Mouse (Mus musculus): ENCODE measurements around the gene Ddx58. TPM values are rescaled to one million over a fixed set of nuclear protein-coding genes. Genes with fewer than 3 reads are reported as not detected.

The Ddx58 gene
- polyA plus RNA-seq, 1 experiment from 2014 or later, result 12.0 TPM

DNA sequence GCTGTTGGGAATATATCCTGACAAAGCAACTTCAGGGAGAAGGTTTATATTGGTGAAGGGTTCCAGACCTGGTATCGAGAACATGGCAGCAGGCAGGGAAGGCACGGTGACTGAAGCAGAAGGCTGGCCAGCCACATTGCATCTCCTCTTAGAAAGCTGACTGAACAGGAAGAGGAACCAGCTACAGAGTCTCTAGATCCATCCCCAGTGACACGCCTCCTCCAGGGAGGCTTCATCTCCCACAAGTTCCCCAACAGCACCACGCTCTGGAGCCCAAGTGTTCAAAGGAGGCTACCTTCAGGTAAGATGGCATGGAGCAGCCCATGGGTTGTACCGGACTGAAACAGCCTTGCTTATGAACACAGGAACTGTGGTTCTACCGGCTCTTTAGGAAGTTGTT is 37.4 kb downstream of the Ddx58 start:
- no peaks in the 10 kb centered on the region for H3K9me3 ChIP-seq (replicated peaks; ENCODE audit: control insufficient read depth, low read length)
- H3K4me2 ChIP-seq (ENCODE audit: low read depth, low read length), result no peak overlapping the region
- H3K4me3 ChIP-seq (ENCODE audit: low read length), result no peak overlapping the region
- no peak overlapping the region for H3K27ac ChIP-seq (ENCODE audit: low read length)
- 92% methylated on average over 6 of the region's 6 CpGs for WGBS
- ATAC-seq (replicated peaks; ENCODE audit: extremely low read depth, insufficient read depth, low FRiP score), result no peak
- H3K9ac ChIP-seq (ENCODE audit: low read length), result no peak overlapping the region
- peaks cover 21% of the 10 kb centered on the region for H3K36me3 ChIP-seq (ENCODE audit: control insufficient read depth, insufficient read depth)
- H3K4me1 ChIP-seq (ENCODE audit: control insufficient read depth, insufficient read depth, low read length), result no peaks in the 10 kb centered on the region
- no peaks in the 10 kb centered on the region for H3K27me3 ChIP-seq (ENCODE audit: control insufficient read depth, insufficient read depth, low read length)

- H3K9me3 ChIP-seq (replicated peaks; ENCODE audit: control insufficient read depth, low read length), result no peaks in the 10 kb centered on the region
- no peaks in the 10 kb centered on the region for H3K4me1 ChIP-seq (ENCODE audit: control insufficient read depth, insufficient read depth, low read length)
- H3K4me3 ChIP-seq (ENCODE audit: low read length), result no peak overlapping the region
- ATAC-seq (replicated peaks; ENCODE audit: extremely low read depth, insufficient read depth, low FRiP score), result no peak
- H3K27ac ChIP-seq (ENCODE audit: low read length), result no peak overlapping the region
- H3K36me3 ChIP-seq (ENCODE audit: control insufficient read depth, insufficient read depth), result peaks cover 32% of the 10 kb centered on the region
- H3K9ac ChIP-seq (ENCODE audit: low read length), result no peak overlapping the region
- 82% methylated on average over 2 of the region's 2 CpGs for WGBS
- no peak overlapping the region for H3K4me2 ChIP-seq (ENCODE audit: low read depth, low read length)
- no peaks in the 10 kb centered on the region for H3K27me3 ChIP-seq (ENCODE audit: control insufficient read depth, insufficient read depth, low read length)
These were observed 44.3 kb downstream of the Ddx58 start for GRCm38 (mm10) chr4:40195336-40195735.

DNA sequence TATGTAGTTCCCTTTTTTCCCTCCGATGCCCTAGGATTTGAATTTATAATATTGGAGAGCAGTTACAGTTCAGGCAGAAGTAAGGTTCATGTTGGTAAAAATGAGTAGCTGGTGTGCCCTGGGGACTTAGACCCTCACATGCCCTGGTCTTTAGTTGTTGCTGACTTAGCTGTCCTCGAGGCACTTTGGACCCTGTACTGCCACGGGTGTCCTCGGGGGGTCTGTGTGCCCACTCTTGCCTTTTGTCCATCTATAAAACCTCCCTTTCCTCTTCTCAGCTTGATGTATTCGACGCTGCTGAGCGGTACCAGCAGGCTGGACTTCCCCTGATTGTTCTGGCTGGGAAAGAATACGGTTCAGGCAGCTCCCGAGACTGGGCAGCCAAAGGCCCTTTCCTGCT is 46.2 kb downstream of the Ddx58 start:
- Histone ChIP-seq H3K4me1 (ENCODE audit: control insufficient read depth, insufficient read depth, low read length) (no peaks in the 10 kb centered on the region), H3K4me3 (ENCODE audit: low read length) (no peak overlapping the region), H3K27ac (ENCODE audit: low read length) (no peak overlapping the region), H3K36me3 (ENCODE audit: control insufficient read depth, insufficient read depth) (peaks cover 34% of the 10 kb centered on the region), H3K9me3 (replicated peaks; ENCODE audit: control insufficient read depth, low read length) (no peaks in the 10 kb centered on the region), H3K27me3 (ENCODE audit: control insufficient read depth, insufficient read depth, low read length) (no peaks in the 10 kb centered on the region), H3K9ac (ENCODE audit: low read length) (no peak overlapping the region), H3K4me2 (ENCODE audit: low read depth, low read length) (no peak overlapping the region)
- ATAC-seq (replicated peaks; ENCODE audit: extremely low read depth, insufficient read depth, low FRiP score), result no peak
- WGBS, result 76% methylated on average over 9 of the region's 9 CpGs

DNA sequence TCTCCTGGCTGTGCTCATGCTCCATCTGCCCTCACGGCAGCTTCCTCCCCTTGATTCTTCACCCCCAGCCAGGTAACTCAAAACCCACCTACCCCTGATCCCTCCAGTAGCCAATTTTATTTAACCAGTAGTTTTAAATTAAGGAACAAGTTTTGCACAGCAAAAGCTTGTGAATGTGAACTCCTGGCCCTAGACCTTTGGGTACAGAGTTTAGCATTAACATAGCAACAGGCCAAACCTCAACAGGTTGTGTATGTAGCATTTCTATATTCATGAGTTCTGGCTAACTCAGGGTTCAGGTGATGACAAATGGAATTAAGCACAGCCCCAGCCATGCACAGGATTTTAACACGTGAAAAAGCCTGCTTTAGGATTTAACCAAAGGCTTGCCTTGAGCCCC is 47.4 kb downstream of the Ddx58 start:
- no peak for ATAC-seq (replicated peaks; ENCODE audit: extremely low read depth, insufficient read depth, low FRiP score)
- no peaks in the 10 kb centered on the region for H3K9me3 ChIP-seq (replicated peaks; ENCODE audit: control insufficient read depth, low read length)
- no peaks in the 10 kb centered on the region for H3K27me3 ChIP-seq (ENCODE audit: control insufficient read depth, insufficient read depth, low read length)
- 69% methylated on average over 2 of the region's 2 CpGs for WGBS
- H3K4me2 ChIP-seq (ENCODE audit: low read depth, low read length), result no peak overlapping the region
- peaks cover 39% of the 10 kb centered on the region for H3K36me3 ChIP-seq (ENCODE audit: control insufficient read depth, insufficient read depth)
- H3K4me3 ChIP-seq (ENCODE audit: low read length), result no peak overlapping the region
- no peak overlapping the region for H3K9ac ChIP-seq (ENCODE audit: low read length)
- no peak overlapping the region for H3K27ac ChIP-seq (ENCODE audit: low read length)
- H3K4me1 ChIP-seq (ENCODE audit: control insufficient read depth, insufficient read depth, low read length), result no peaks in the 10 kb centered on the region

- H3K27me3 ChIP-seq (ENCODE audit: control insufficient read depth, insufficient read depth, low read length), result no peaks in the 10 kb centered on the region
- WGBS, result 85% methylated on average over 7 of the region's 7 CpGs
These were observed 51.7 kb downstream of the Ddx58 start for GRCm38 (mm10) chr4:40187956-40188355.

DNA sequence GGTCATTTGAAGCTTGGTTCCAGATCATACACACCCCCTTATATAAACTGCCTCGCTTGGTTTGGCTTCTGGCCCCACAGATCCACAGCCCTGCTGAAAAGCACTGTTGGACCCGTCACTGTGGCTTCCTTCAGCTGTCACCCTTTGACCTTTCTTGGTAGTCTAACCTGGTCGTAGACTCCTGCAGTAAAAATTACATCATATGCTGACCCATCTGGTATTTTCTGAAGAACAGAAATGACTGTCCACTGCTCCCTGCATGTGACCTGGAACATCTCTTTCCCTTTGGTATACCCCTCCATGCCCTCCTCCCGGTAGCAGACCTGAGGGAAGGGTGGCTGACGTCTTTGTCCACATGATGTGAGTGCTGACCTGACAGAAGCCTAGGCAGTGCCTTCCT is 55.2 kb downstream of the Ddx58 start:
- no peak for ATAC-seq (replicated peaks; ENCODE audit: extremely low read depth, insufficient read depth, low FRiP score)
- Histone ChIP-seq H3K9ac (ENCODE audit: low read length) (no peak overlapping the region), H3K4me1 (ENCODE audit: control insufficient read depth, insufficient read depth, low read length) (no peaks in the 10 kb centered on the region), H3K27me3 (ENCODE audit: control insufficient read depth, insufficient read depth, low read length) (no peaks in the 10 kb centered on the region), H3K27ac (ENCODE audit: low read length) (no peak overlapping the region), H3K4me3 (ENCODE audit: low read length) (no peak overlapping the region), H3K4me2 (ENCODE audit: low read depth, low read length) (no peak overlapping the region), H3K9me3 (replicated peaks; ENCODE audit: control insufficient read depth, low read length) (no peaks in the 10 kb centered on the region), H3K36me3 (ENCODE audit: control insufficient read depth, insufficient read depth) (peaks cover 55% of the 10 kb centered on the region)
- 88% methylated on average over 5 of the region's 5 CpGs for WGBS

More at GRCm38 (mm10) chr4:40187956-40188355, 51.7 kb downstream of the Ddx58 start:
- Histone ChIP-seq H3K36me3 (ENCODE audit: control insufficient read depth, insufficient read depth) (peaks cover 46% of the 10 kb centered on the region), H3K9me3 (replicated peaks; ENCODE audit: control insufficient read depth, low read length) (no peaks in the 10 kb centered on the region), H3K9ac (ENCODE audit: low read length) (no peak overlapping the region), H3K27ac (ENCODE audit: low read length) (no peak overlapping the region), H3K4me1 (ENCODE audit: control insufficient read depth, insufficient read depth, low read length) (no peaks in the 10 kb centered on the region), H3K4me2 (ENCODE audit: low read depth, low read length) (no peak overlapping the region), H3K4me3 (ENCODE audit: low read length) (no peak overlapping the region)
- ATAC-seq (replicated peaks; ENCODE audit: extremely low read depth, insufficient read depth, low FRiP score), result no peak

GRCm38 (mm10) chr4:40183781-40184180 is 55.8 kb downstream of the Ddx58 start:
- peaks cover 55% of the 10 kb centered on the region for H3K36me3 ChIP-seq (ENCODE audit: control insufficient read depth, insufficient read depth)
- H3K4me2 ChIP-seq (ENCODE audit: low read depth, low read length), result no peak overlapping the region
- 90% methylated on average over 6 of the region's 6 CpGs for WGBS
- H3K9me3 ChIP-seq (replicated peaks; ENCODE audit: control insufficient read depth, low read length), result no peaks in the 10 kb centered on the region
- no peak overlapping the region for H3K4me3 ChIP-seq (ENCODE audit: low read length)
- no peaks in the 10 kb centered on the region for H3K4me1 ChIP-seq (ENCODE audit: control insufficient read depth, insufficient read depth, low read length)
- H3K27ac ChIP-seq (ENCODE audit: low read length), result no peak overlapping the region
- no peaks in the 10 kb centered on the region for H3K27me3 ChIP-seq (ENCODE audit: control insufficient read depth, insufficient read depth, low read length)
- no peak overlapping the region for H3K9ac ChIP-seq (ENCODE audit: low read length)
- no peak for ATAC-seq (replicated peaks; ENCODE audit: extremely low read depth, insufficient read depth, low FRiP score)

DNA sequence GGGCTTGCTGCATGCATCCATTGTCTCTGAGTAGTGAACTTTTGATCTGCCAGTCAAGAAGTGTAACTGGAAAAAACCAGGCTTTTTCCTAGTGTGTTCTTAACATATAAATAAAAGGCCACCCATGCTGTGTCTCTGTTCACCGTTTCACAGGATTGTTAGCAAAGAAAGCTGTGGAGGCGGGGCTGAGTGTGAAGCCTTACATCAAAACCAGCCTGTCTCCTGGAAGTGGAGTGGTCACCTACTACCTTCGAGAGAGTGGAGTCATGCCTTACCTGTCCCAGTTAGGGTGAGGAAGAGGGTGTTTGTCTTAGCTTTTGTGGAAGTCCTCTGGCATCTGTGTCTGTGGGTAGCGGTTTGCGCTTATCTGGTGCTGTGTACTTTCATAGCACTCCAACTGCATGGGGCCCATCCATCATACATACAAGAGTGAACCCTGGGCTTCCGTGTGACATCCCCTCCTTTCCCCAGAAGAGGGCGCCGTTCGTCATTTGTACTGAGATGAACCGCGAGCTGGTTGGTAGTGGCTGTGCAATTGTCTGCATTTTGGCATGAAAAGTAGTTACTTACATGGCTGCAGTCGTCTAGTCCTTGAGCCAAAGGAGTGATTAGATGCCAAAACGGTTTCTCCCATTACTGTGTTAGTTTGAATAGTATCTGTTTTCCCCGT is 56.8 kb downstream of the Ddx58 start:
- H3K9me3 ChIP-seq (replicated peaks; ENCODE audit: control insufficient read depth, low read length), result no peaks in the 10 kb centered on the region
- H3K4me2 ChIP-seq (ENCODE audit: low read depth, low read length), result no peak overlapping the region
- H3K4me1 ChIP-seq (ENCODE audit: control insufficient read depth, insufficient read depth, low read length), result no peaks in the 10 kb centered on the region
- no peak overlapping the region for H3K27ac ChIP-seq (ENCODE audit: low read length)
- peaks cover 47% of the 10 kb centered on the region for H3K36me3 ChIP-seq (ENCODE audit: control insufficient read depth, insufficient read depth)
- H3K27me3 ChIP-seq (ENCODE audit: control insufficient read depth, insufficient read depth, low read length), result no peaks in the 10 kb centered on the region
- H3K9ac ChIP-seq (ENCODE audit: low read length), result no peak overlapping the region
- 40% methylated on average over 14 of the region's 14 CpGs for whole genome bisulfite sequencing
- no peak; the same call in 1 of the 2 replicates for ATAC-seq (replicated peaks; ENCODE audit: extremely low read depth, insufficient read depth, low FRiP score)
- H3K4me3 ChIP-seq (ENCODE audit: low read length), result no peak overlapping the region

GRCm38 (mm10) chr4:40181681-40182080 is 57.9 kb downstream of the Ddx58 start:
- no peaks in the 10 kb centered on the region for H3K27me3 ChIP-seq (ENCODE audit: control insufficient read depth, insufficient read depth, low read length)
- no peak overlapping the region for H3K27ac ChIP-seq (ENCODE audit: low read length)
- H3K9ac ChIP-seq (ENCODE audit: low read length), result no peak overlapping the region
- H3K4me2 ChIP-seq (ENCODE audit: low read depth, low read length), result no peak overlapping the region
- H3K9me3 ChIP-seq (replicated peaks; ENCODE audit: control insufficient read depth, low read length), result no peaks in the 10 kb centered on the region
- peaks cover 37% of the 10 kb centered on the region for H3K36me3 ChIP-seq (ENCODE audit: control insufficient read depth, insufficient read depth)
- H3K4me1 ChIP-seq (ENCODE audit: control insufficient read depth, insufficient read depth, low read length), result no peaks in the 10 kb centered on the region
- ATAC-seq (replicated peaks; ENCODE audit: extremely low read depth, insufficient read depth, low FRiP score), result no peak
- no peak overlapping the region for H3K4me3 ChIP-seq (ENCODE audit: low read length)
- WGBS, result 91% methylated on average over 8 of the region's 8 CpGs

All from heart, embryonic 16.5 days (tissue).